Mouse (Mus musculus) heart, embryonic 16.5 days (tissue): ENCODE data around the gene Oas1d. TPM values are rescaled to one million over a fixed set of nuclear protein-coding genes. Genes with fewer than 3 reads are reported as not detected.
"Not testable (repeated sequence)": the region's sequence is repeated elsewhere in the genome, so short reads cannot be mapped to it uniquely, and the experiment has no call there.

Experiments
- ATAC-seq: fragments of 200-750 bp; cut with Nextera tagmentation; replicated peaks from 2 replicates; pipeline ENCODE4 v1.8.0; 2017; ENCODE audit warnings: moderate number of reproducible peaks; ENCODE audit not compliant: insufficient read depth, low FRiP score; ENCODE audit errors: extremely low read depth
- H3K27ac ChIP-seq: fragments of 300-500 bp; sonication (generic); 2 replicates; pipeline ENCODE4 v1.5.1; 2014; ENCODE audit warnings: mild to moderate bottlenecking, low read length, control low read depth, moderate library complexity
- H3K27me3 ChIP-seq: fragments of 300-500 bp; sonication (generic); 2 replicates; pipeline ENCODE4 v1.6.1; 2014; ENCODE audit warnings: low read length, mixed read lengths; ENCODE audit not compliant: control insufficient read depth, insufficient read depth
- H3K36me3 ChIP-seq: fragments of 300-500 bp; sonication (generic); 2 replicates; pipeline ENCODE4 v1.6.1; 2014; ENCODE audit not compliant: control insufficient read depth, insufficient read depth
- H3K4me1 ChIP-seq: fragments of 300-500 bp; sonication (generic); 2 replicates; pipeline ENCODE4 v1.6.1; 2014; ENCODE audit warnings: low read length, mixed read lengths; ENCODE audit not compliant: control insufficient read depth, insufficient read depth
- H3K4me2 ChIP-seq: fragments of 300-500 bp; sonication (generic); 2 replicates; pipeline ENCODE4 v1.6.1; 2014; ENCODE audit warnings: low read depth, mild to moderate bottlenecking, control low read depth, low read length
- H3K4me3 ChIP-seq: fragments of 300-500 bp; sonication (generic); 2 replicates; pipeline ENCODE4 v1.5.1; 2014; ENCODE audit warnings: mild to moderate bottlenecking, control low read depth, low read length
- H3K9ac ChIP-seq: fragments of 300-500 bp; sonication (generic); 2 replicates; pipeline ENCODE4 v1.6.1; 2014; ENCODE audit warnings: low read length, control low read depth
- H3K9me3 ChIP-seq: fragments of 300-500 bp; sonication (generic); replicated peaks from 2 replicates; pipeline ENCODE4 v1.6.1; 2016; ENCODE audit warnings: low read length; ENCODE audit not compliant: control insufficient read depth
- WGBS: fragments of 180-500 bp; shearing (Covaris S2); extraction: QIAGEN DNeasy Blood & Tissue Kit; methylation state at CpG from one replicate; pipeline ENCODE4 v1.1.7; 2014; 5-methylcytosine and 5-hydroxymethylcytosine counted together
- polyA plus RNA-seq: library from polyadenylated mRNA; unstranded; fragments of >200 nt; fragmentation: Nextera tagmentation; extraction: Ambion mirVana; gene quantifications from 2 replicates; pipeline ENCODE4 v1.2.1, GENCODE M21; 2015

Oas1d gene
- polyA plus RNA-seq, 1 experiment from 2014 or later, result 0.09 TPM

- not testable (repeated sequence) for H3K9ac ChIP-seq, H3K36me3 ChIP-seq, H3K4me2 ChIP-seq, H3K27ac ChIP-seq, H3K9me3 ChIP-seq, ATAC-seq, H3K27me3 ChIP-seq, H3K4me1 ChIP-seq, H3K4me3 ChIP-seq
- 86% methylated on average over 6 of the region's 6 CpGs for WGBS
These were observed 32.7 kb upstream of the Oas1d start for GRCm38 (mm10) chr5:120881681-120882080.

DNA sequence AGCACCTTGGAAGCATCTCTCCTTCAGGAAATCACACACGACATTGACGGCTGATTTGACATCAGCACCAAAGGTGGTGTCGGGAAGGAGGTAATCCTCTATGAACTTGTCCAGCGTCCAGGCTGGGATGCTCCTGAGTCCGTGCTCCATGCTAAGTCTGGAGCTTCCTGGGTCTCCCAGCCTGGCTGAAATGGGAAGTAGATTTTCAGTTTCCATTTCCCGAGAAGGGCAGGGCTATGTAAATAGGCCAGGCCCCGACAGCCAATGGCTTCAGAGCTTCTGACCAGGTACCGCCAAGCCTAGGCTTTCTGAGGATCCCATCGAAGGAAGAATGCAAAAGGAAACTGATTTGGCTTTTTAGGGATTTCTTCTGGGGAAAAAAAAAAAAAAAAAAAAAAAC lies 26.9 kb upstream of the Oas1d start, which contains the start of gene Oas1g:
Oas1g (minus strand) TSS at position 201 of the 400 bp plus-strand sequence.
- not testable (repeated sequence) for H3K4me1 ChIP-seq, H3K9ac ChIP-seq, ATAC-seq, H3K4me3 ChIP-seq, H3K4me2 ChIP-seq, H3K36me3 ChIP-seq, H3K9me3 ChIP-seq, H3K27me3 ChIP-seq, H3K27ac ChIP-seq
- 15% methylated on average over 6 of the region's 9 CpGs for WGBS

- H3K27me3 ChIP-seq, result no peaks in the 10 kb centered on the region
- no peaks in the 10 kb centered on the region for H3K4me1 ChIP-seq
- ATAC-seq, result no peak
- no peak overlapping the region for H3K4me3 ChIP-seq
- no peaks in the 10 kb centered on the region for H3K9me3 ChIP-seq
- H3K9ac ChIP-seq, result no peak overlapping the region
- no peaks in the 10 kb centered on the region for H3K36me3 ChIP-seq
- no peak overlapping the region for H3K4me2 ChIP-seq
- WGBS, result 42% methylated on average over 6 of the region's 6 CpGs
- H3K27ac ChIP-seq, result no peak overlapping the region
These were observed 26.5 kb upstream of the Oas1d start for GRCm38 (mm10) chr5:120887831-120888230.

DNA sequence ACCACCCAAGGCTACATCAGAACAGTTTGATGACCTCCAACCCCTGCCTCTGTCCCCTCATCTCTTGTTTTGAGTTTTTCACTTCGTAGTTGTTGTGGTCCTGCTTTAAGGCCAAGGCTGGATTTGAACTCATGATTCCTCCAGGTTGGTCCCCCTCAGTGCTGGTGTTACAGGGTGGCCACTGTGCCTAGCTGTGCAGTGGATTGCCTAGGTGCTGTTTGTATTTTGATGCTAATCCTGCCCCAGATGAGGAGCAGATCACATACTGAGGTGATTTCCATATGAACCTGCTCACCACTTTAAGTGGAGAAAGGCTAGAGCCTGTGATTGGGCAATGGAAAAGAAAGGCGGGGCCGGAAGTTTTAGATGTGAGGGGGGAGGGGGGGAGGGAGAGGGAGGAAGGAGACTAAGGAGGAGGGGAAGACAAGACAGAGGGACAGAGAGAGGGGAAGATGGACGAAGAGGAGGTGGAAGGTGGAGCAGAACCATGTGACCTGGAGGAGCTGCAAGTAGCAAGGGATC lies 26.0 kb upstream of the Oas1d start:
- WGBS, result 26% methylated on average over 4 of the region's 4 CpGs

GRCm38 (mm10) chr5:120890026-120890425 lies 24.3 kb upstream of the Oas1d start:
- H3K4me1 ChIP-seq, result no peaks in the 10 kb centered on the region
- WGBS, result 77% methylated on average over 2 of the region's 2 CpGs
- no peak overlapping the region for H3K9ac ChIP-seq
- no peaks in the 10 kb centered on the region for H3K9me3 ChIP-seq
- H3K27ac ChIP-seq, result no peak overlapping the region
- H3K4me2 ChIP-seq, result no peak overlapping the region
- no peaks in the 10 kb centered on the region for H3K36me3 ChIP-seq
- no peaks in the 10 kb centered on the region for H3K27me3 ChIP-seq
- H3K4me3 ChIP-seq, result no peak overlapping the region
- ATAC-seq, result no peak

More for the DNA sequence above, 26.0 kb upstream of the Oas1d start:
- H3K9me3 ChIP-seq, H3K9ac ChIP-seq, H3K36me3 ChIP-seq, H3K4me1 ChIP-seq, H3K4me3 ChIP-seq, H3K27ac ChIP-seq, H3K27me3 ChIP-seq, H3K4me2 ChIP-seq, ATAC-seq: not testable (repeated sequence)

- no peaks in the 10 kb centered on the region for H3K4me1 ChIP-seq
- H3K4me2 ChIP-seq, result no peak overlapping the region
- 44% methylated on average over 3 of the region's 3 CpGs for WGBS
- H3K4me3 ChIP-seq, result no peak overlapping the region
- no peak for ATAC-seq
- no peaks in the 10 kb centered on the region for H3K27me3 ChIP-seq
- H3K36me3 ChIP-seq, result no peaks in the 10 kb centered on the region
- H3K27ac ChIP-seq, result no peak overlapping the region
- no peak overlapping the region for H3K9ac ChIP-seq
- H3K9me3 ChIP-seq, result no peaks in the 10 kb centered on the region
These were observed 23.3 kb upstream of the Oas1d start for GRCm38 (mm10) chr5:120890991-120891390.

DNA sequence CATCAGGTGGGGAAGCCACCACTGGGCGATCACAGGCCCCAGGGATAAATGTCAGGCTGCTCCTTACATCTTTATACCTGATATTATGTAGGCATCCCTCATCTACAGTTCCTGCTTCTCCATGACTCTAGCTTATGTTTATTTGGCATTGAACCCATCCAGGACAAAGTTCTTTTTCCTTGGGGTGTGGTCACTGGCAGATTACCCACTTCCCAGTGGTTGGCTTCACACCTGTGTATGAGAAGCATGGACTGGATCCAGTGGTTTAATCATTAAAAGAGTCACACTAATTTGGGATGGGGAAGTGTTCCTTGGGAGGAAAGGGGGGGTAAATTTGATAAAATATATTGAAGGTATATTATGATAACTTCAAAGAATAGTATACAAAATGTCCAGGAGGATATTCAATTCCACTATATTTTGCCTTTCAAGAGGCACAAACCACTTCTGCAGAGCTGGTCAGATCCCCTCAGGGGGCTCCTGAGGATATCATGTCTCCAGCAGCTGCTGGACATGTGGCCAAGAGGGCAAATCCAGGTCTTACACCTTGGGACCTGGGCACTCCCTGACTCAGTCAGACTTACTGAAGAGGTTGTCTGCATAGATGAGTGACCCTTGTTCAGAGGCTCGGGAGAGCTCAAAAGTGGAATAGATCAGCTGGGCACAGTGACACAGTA lies 22.6 kb upstream of the Oas1d start:
- H3K36me3 ChIP-seq, H3K9me3 ChIP-seq, H3K4me1 ChIP-seq, ATAC-seq, H3K27me3 ChIP-seq, H3K27ac ChIP-seq, H3K4me3 ChIP-seq, H3K4me2 ChIP-seq, H3K9ac ChIP-seq: not testable (repeated sequence)
- WGBS, result 71% methylated on average over 2 of the region's 2 CpGs

- no peaks in the 10 kb centered on the region for H3K27me3 ChIP-seq
- H3K9ac ChIP-seq, result no peak overlapping the region
- H3K27ac ChIP-seq, result no peak overlapping the region
- H3K9me3 ChIP-seq, result no peaks in the 10 kb centered on the region
- H3K4me3 ChIP-seq, result no peak overlapping the region
- no peaks in the 10 kb centered on the region for H3K36me3 ChIP-seq
- ATAC-seq, result no peak
- H3K4me2 ChIP-seq, result no peak overlapping the region
- H3K4me1 ChIP-seq, result no peaks in the 10 kb centered on the region
- WGBS, result 55% methylated on average over 2 of the region's 2 CpGs
These were observed 22.1 kb upstream of the Oas1d start for GRCm38 (mm10) chr5:120892243-120892660.

- not testable (repeated sequence) for H3K4me2 ChIP-seq, H3K36me3 ChIP-seq, H3K4me1 ChIP-seq, H3K9me3 ChIP-seq, H3K27ac ChIP-seq, H3K4me3 ChIP-seq, H3K9ac ChIP-seq, ATAC-seq, H3K27me3 ChIP-seq
- 84% methylated on average over 4 of the region's 4 CpGs for WGBS
These were observed 20.5 kb upstream of the Oas1d start for GRCm38 (mm10) chr5:120893866-120894265.
